Mouse (Mus musculus) kidney, postnatal 0 days (tissue): ENCODE results near the gene Hsd17b7. TPM values are rescaled to one million over a fixed set of nuclear protein-coding genes. Genes with fewer than 3 reads are reported as not detected.

Source experiments
- ATAC-seq: fragments of 200-750 bp; cut with Nextera tagmentation; replicated peaks from 2 replicates; pipeline ENCODE4 v1.8.0; 2017; ENCODE audit warnings: low read depth, moderate number of reproducible peaks, moderate TSS enrichment, moderate library complexity; ENCODE audit not compliant: low FRiP score
- DNase-seq: peaks from one replicate; pipeline ENCODE4 v3.0.0-alpha.2; 2016; ENCODE audit warnings: low spot score
- H3K27ac ChIP-seq: fragments of 300-500 bp; sonication (generic); 2 replicates; pipeline ENCODE4 v1.5.1; 2014; ENCODE audit warnings: mild to moderate bottlenecking
- H3K27me3 ChIP-seq: fragments of 300-500 bp; sonication (generic); 2 replicates; pipeline ENCODE4 v1.6.1; 2014; ENCODE audit warnings: low read length, mixed read lengths; ENCODE audit not compliant: insufficient read depth
- H3K36me3 ChIP-seq: fragments of 300-500 bp; sonication (generic); 2 replicates; pipeline ENCODE4 v1.6.1; 2014; ENCODE audit warnings: low read length, mixed read lengths; ENCODE audit not compliant: insufficient read depth
- H3K4me1 ChIP-seq: fragments of 300-500 bp; sonication (generic); replicated peaks from 2 replicates; pipeline ENCODE4 v1.6.1; 2014; ENCODE audit warnings: antibody characterized with exemption, low read length, mixed read lengths; ENCODE audit not compliant: insufficient read depth
- H3K4me2 ChIP-seq: fragments of 300-500 bp; sonication (generic); 2 replicates; pipeline ENCODE4 v1.6.1; 2014; ENCODE audit warnings: mild to moderate bottlenecking, low read length, moderate library complexity, mixed read lengths
- H3K4me3 ChIP-seq: fragments of 300-500 bp; sonication (generic); replicated peaks from 2 replicates; pipeline ENCODE4 v1.5.1; 2014; ENCODE audit warnings: low read depth, low read length
- H3K9ac ChIP-seq: fragments of 300-500 bp; sonication (generic); 2 replicates; pipeline ENCODE4 v1.6.1; 2014; ENCODE audit warnings: low read depth, low read length
- H3K9me3 ChIP-seq: fragments of 300-500 bp; sonication (generic); replicated peaks from 2 replicates; pipeline ENCODE4 v1.6.1; 2016; ENCODE audit warnings: low read length, inconsistent platforms, mixed read lengths
- CTCF ChIP-seq: IDR thresholded peaks from 2 replicates; pipeline ENCODE4 v1.5.1; 2016; ENCODE audit warnings: antibody characterized with exemption, low read depth, mild to moderate bottlenecking, moderate library complexity
- WGBS: fragments of 180-500 bp; shearing (Covaris S2); extraction: QIAGEN DNeasy Blood & Tissue Kit; methylation state at CpG from one replicate; pipeline ENCODE4 v1.1.7; 2014; 5-methylcytosine and 5-hydroxymethylcytosine counted together
- polyA plus RNA-seq: library from polyadenylated mRNA; unstranded; fragments of >200 nt; fragmentation: Nextera tagmentation; extraction: Ambion mirVana; gene quantifications from 2 replicates; pipeline ENCODE4 v1.2.1, GENCODE M21; 2015

The Hsd17b7 gene
- polyA plus RNA-seq, 1 experiment from 2014 or later = 18.1 TPM

GRCm38 (mm10) chr1:169900771-169901336, 68.2 kb downstream of the Hsd17b7 start:
- 86% methylated on average over 3 of the region's 3 CpGs for WGBS
- Histone ChIP-seq H3K9ac (no peak overlapping the region), H3K4me3 (no peak overlapping the region), H3K9me3 (no peaks in the 10 kb centered on the region), H3K4me1 (no peaks in the 10 kb centered on the region), H3K36me3 (no peaks in the 10 kb centered on the region), H3K4me2 (no peak overlapping the region), H3K27me3 (no peaks in the 10 kb centered on the region), H3K27ac (no peak overlapping the region)
- ATAC-seq = no peak
- no peak for TF ChIP-seq CTCF
- no peak for DNase-seq

Other genes with a start within 250 kb of the Hsd17b7 start
- 2.7 and 2.8 TPM in 2 replicates for gene Rgs4, start 221.6 kb downstream of the Hsd17b7 start, polyA plus RNA-seq
- gene Ccdc190, start 40.6 kb downstream of the Hsd17b7 start, polyA plus RNA-seq = 0.16 and 0.27 TPM in 2 replicates
- 19.9 and 23.8 TPM in 2 replicates for gene Ddr2, start 141.5 kb upstream of the Hsd17b7 start, polyA plus RNA-seq
- gene Uap1, start 205.7 kb upstream of the Hsd17b7 start, polyA plus RNA-seq = 53.0 and 53.6 TPM in 2 replicates
- gene Uhmk1, start 246.2 kb upstream of the Hsd17b7 start, polyA plus RNA-seq = 6.6 and 7.0 TPM in 2 replicates